Mouse (Mus musculus) G1E-ER4 (cell line): ENCODE measurements around the gene Mog. TPM values are rescaled to one million over a fixed set of nuclear protein-coding genes. Genes with fewer than 3 reads are reported as not detected.

ENCODE experiments used
- GATA1 ChIP-seq: IDR thresholded peaks from one replicate; pipeline ENCODE4 v1.8.0; 2012; ENCODE audit warnings: low read length, inconsistent platforms
- polyA plus RNA-seq: library from polyadenylated mRNA; stranded (reverse); fragments of >175 nt; gene quantifications from 2 replicates; pipeline ENCODE4 v1.2.3, GENCODE M21; 2012

Mog gene
- polyA plus RNA-seq, 1 experiment: not detected

DNA sequence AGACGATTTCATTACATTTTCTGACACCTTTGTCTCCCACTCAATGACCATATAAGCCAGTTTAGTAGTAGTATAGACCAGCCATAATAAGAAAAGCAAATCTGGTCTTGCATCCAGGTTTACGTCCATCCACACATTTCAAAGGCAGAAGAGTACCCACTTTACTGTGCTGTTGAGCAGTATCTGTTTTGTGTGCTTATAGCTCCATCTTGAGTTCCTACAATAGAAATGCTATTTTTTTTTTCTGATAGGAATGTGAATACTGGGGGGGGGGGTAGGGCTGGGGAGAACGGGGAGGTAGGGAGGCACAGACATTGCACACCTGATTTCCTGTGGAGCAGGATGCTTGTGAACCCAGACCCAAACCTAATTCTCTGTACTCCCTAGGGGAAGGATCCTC is 24.8 kb upstream of the Mog start:
- TF ChIP-seq GATA1: no peak

DNA sequence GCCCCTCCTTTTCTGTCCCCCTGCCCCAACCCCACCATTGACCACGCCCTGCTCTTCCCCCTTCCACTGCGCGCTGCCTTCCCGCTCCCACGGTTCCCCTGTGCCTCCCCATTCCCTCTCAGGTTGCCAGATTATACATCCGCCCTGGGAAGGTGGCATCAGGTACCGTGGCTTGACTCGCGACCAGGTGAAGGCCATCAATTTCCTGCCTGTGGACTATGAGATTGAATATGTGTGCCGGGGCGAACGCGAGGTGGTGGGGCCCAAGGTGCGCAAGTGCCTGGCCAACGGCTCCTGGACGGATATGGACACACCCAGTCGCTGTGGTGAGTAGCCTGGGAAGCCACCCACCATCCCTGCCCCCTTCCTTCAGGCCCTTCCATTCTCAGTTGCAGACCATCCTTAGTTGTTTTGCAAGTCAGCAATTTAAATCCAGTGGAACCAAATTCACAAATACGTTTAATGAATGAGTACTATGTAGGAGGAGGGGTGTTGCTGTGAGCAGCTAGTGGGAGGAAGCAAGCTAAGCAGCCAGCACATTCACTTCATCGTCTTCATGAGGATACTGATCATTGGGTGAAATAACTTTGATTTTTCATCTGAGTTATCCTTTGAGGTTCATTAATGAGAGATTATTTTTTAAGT is 24.3 kb upstream of the Mog start:
- no peak for TF ChIP-seq GATA1

DNA sequence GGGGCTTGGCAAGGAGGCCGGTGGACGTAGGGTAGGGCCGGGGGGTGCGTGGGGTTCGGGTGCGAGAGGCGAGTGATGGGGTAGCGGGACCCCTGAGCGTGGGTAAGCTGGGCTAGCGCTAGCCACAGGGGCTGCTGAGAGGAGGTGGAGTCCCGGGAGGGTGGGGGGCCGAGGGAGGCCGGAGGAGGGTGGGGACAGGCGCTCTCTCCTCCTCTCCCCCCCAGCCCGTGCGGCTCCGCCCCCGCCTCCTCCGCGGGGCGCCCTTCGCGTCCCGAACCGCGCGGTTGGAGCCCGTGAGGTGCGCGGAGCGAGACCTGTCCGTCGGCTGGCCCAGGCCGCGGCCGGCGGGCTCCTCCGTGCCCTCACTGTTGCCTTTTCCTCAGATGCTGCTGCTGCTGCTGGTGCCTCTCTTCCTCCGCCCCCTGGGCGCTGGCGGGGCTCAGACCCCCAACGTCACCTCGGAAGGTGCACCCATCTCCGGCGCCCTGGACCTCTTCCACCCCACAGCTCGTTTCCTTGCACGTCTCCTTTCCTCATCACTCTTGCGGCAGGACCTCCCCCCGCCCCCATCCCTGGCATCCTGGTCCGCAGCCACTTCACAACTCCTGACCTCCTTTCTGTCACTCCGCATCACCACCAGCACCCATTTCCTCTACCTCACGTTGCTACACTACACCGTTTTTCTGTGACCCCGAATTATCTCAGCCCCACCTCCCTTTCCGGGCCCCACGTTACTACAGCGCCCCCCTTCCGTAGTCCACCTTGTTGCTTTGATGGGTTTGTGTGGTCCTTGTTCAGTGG is 23.3 kb upstream of the Mog start:
- TF ChIP-seq GATA1: no peak

DNA sequence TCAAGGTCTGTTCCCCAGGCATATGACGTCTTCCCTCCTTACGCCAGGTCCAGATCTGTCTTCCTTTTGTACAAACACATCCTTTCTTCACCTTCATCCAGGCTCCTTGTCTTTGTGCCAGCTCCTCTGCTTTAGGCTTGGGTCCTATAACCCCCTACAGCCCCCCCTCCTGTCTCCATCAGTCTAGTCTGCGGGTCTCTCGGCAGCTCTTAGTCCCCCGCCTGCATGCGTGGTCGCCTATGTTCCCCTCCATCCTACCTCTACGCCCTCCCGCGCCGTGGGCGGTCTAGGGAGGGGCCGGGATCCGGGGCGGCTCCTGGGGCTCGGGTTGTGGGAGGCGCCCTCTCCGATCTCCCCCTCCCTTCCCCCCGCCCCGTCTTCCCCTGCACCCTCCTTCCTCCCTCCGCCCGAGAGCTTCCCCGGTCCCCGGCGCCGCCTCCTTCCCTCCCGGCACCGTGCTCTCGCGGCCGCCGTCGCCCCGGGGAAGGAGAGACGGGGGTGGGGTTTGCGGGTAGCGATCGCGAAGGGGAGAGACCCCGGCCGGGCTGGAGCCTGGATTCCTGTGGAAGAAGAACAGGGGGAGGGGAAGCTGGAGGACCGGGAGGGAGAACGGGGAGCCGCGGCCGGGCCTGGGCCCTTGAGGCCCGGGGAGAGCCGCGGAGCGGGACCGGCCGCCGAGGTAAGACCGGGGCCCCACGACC is 22.6 kb upstream of the Mog start, which contains the start of gene Gabbr1:
Gene Gabbr1 (plus strand): TSS at position 356 of the 701 bp plus-strand sequence.
- TF ChIP-seq GATA1: no peak

DNA sequence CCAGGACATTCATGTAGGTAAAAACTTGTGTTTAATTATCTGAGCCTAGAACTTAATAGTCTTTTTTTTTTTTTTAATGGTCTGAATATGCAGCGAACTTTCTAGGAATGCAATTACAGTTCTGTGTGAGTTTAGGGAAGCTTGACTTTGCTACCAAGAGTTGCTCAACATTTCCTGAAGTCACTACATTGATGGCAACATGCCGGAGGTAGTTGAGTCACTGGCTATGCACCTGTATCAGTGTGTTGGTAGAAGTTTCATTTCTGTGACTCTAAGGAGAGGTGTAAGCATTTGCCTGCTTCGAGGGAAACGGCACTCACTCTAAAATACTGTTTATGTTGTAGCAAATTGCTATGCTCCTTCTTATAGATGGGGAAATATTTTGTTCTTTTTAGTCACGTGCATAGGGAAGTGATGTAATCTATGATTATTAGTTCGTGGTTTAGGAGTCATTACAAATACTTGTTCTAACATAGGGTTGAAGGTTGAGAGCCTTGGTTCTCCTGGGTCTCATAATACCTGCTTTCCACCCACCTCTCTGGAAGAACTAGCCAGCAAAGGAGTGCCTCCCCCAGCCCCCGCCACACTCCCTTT is 21.6 kb upstream of the Mog start:
- TF ChIP-seq GATA1: no peak

DNA sequence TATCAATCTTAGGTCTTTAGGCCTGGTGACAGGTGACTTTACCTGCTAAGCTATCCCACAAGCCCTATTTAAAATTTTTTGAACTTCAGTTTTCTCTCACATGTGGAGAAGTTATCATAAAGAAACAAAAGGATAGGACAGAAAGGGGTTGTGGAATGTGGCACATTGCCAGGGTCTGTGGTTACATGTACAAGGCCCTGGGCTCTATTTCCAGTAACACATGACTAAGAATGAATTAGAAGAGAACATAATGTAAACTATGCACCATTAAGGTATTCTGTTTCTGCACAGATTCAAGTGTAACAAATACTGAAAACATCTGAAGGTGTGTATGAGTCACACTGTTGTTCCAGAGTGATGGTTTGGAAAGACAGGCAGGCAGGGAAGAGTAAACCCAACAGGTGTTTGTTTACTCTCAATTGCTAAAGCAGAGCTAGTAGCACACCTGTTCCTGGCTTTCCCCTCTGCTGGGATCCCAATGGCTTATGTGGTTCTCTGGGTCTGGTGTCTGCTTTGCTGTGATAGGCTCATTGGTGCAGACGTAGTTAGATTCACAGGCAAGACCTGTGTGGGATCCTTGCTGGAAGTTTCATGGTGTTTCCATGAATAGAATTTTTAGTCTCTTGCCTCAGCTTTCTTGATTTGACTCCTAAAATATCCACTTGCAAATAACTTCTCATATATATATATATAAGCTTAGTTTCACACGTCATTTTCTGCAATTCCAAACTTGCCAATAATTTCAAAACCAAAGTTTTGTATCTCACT is 16.1 kb upstream of the Mog start:
- TF ChIP-seq GATA1: no peak

DNA sequence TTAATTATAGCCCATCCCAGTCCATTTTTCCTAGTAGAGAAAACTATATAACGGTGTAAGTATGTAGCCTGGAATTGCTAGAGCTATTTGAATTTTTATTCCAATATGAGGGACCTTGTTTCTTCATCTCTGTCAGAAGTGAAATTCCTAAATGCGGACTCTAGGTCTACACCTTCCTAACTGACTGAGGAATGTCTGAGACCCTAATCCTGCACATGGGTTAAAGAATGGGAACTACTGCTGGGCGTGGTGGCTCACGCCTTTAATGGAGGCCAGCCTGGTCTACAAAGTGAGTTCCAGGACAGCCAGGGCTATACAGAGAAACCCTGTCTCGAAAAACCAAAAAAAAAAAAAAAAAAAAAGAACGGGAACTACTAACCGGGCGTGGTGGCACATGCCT is 6.0 kb upstream of the Mog start:
- no peak for TF ChIP-seq GATA1

DNA sequence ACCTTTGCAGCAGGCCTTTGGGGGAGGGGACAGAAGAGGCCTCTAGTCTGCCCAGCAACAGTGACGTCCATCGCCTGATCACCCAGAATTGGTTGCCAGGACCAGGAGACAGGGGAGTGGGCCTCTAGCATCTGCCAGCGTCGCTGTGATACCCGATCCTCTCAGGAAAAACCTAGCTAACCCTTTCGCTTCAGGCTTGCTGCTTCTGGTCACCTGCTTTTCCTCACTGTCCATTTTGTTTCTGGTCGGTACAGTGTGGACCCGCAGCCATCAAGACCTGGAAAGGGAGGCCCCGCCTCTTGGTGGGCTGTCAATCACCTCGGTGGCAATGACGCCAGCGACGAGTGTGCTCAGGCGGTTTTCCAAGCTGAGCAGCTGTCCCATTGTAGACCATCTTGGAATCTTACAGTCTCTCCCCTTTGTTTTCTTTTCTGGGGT is 5.5 kb upstream of the Mog start:
- no peak for TF ChIP-seq GATA1

DNA sequence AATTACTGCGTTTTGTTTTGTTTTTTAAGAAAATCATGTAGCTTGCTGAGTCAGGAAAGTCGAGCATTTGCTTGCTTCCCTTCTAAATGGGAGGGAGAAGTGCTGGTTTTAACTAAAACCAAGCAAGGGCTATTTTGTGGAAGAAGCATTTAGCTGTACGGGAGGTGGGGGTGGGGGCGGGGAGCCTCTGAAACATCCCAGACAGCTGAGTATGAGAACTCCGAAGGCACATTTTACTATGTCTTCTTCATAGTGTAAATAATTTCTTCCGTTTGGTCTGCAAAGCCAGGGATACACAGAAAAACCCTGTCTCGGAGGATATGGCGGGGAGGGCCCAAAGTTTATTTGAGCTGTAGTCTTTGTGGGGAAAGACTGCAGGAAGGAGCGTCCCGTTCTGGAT is 5.0 kb upstream of the Mog start:
- no peak for TF ChIP-seq GATA1

DNA sequence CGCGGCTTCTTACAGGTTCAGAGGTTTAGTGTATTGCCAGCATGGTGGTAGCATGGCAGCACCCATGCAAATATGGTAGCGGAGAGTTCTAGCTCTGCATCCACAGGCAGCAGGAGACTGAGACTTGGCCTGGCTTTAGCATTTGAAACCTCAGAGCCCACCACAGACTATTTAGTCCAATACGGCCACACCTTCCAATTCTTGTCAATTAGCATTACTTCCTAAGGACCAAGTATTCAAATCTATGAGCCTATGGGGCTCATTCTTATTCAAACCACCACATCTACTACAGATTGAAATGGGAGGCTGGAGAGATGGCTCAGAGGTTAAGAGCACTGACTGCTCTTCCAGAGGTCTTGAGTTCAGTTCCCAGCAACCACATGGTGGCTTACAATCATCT is 4.3 kb upstream of the Mog start:
- no peak for TF ChIP-seq GATA1

DNA sequence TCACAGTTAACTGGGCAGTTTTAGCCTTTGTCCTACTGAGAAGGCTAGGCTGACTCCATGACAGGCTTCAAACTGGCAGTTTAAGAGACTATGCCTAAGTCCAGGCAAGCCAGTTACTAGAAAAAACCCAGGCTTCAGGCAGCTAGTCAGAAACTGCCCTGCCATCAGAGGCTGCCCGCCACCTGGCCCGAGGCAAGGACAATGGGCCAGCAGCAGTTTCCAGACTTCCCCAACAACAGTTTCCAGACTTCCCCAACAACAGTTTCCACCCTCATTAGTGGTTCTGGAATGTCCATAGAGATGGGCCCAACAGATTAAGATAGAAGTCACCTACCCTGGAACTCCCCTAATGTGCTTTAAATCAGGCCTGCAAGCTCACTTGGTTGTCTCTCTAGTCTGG is 3.2 kb upstream of the Mog start:
- TF ChIP-seq GATA1: no peak

DNA sequence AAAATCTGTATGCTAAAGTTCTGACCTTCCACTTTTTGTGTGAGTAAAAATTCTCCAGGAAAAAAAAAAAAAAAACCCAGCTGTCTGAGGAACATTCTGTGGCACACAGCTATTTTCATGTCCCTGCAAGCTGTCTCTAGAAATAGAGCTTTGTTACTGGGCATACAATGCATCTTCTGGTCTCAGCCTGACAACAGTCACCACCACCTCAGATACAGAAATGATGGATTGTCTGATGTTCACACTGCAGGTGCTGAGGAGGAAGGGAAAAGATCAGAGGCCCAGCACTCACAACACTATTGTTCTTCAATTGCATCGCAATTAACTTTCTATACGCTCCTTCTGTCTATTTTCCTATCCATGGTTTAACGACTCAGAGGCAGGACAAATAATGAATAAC is 4.9 kb downstream of the Mog start:
- TF ChIP-seq GATA1: no peak

DNA sequence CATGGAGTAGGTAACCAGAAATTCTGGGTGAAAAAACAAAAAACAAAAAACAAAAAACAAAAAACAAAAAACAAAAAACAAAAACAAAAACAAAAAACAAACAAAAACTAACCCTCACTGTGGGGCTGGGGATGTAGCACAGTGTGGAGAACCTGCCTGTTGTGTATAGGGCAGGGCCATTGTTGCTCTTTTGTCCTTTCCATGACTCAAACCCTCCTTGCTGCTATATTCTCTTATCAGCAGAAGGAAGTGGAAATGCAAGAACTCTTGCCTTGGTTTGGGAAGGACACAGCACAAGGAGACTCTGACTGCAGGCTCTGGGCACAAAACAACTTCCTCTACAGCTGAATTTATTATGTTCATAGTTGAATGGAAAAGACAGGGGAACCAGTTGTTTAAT is 6.9 kb downstream of the Mog start:
- TF ChIP-seq GATA1: no peak

DNA sequence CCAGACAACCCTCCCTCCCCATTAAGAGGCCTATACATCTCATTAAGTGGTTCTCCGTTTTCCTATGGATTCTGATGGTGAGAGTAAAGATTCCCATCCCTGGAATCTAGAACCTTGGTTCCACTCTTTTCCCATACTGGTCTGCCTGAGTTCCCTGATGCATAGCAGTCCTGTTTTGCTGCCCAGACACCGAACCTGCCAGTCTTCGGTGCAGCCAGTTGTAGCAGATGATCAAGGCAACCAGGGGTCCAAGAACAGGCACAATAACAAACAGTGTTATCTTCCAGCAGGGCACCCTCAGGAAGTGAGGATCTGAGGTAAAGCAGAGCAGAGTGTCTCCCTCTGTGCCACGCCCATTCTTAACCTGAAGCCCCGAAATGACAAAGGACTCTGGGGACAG is 11.1 kb downstream of the Mog start:
- TF ChIP-seq GATA1: no peak

DNA sequence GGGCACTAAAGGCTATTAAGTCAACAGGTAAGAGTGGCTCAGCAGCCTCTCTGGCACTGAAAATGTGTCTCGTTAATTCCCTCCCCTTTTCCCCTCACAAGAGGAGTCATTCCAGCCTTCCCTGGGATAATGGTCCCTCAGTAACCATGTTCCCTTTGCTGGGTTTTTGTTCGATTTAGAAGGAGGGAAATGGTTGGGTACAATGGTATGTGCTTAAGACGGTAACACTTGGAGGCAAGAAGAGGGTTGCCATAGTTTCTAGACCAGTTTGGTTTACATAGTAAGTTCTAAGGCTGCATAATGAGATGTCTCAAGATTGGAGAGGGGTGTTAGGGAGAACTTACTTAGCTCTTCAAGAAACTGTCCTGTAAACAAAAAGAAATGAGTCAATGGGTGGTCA is 11.5 kb downstream of the Mog start:
- no peak for TF ChIP-seq GATA1

DNA sequence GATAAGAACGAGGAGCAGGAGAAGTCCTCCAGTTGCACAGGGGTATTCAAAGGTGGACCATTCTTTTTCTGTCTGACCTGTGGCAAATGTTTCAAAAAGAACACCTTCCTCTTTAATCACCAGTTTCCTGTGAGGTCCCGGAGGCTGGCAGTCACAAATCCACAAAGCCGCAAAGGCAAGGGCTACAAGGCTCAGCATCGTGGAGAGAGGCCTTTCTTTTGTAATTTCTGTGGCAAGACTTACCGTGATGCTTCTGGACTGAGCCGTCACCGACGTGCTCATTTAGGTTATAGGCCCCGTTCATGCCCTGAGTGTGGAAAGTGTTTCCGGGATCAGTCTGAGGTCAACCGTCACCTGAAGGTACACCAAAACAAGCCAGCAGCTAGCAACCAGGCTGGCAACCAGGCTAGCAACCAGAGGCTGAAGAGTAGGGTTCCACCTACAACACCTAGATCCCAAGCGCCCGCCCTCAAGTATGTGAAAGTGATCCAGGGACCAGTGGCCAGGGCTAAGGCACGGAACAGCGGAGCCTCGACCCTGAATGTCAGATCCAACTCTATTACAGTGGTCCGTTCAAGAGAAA is 13.6 kb downstream of the Mog start:
- TF ChIP-seq GATA1: no peak
